Mouse (Mus musculus): ENCODE data around the gene Cntnap5a.
A peak's percentile ranks its signal among the peaks of the same experiment; 100 is the strongest.

Gene Cntnap5a

DNA sequence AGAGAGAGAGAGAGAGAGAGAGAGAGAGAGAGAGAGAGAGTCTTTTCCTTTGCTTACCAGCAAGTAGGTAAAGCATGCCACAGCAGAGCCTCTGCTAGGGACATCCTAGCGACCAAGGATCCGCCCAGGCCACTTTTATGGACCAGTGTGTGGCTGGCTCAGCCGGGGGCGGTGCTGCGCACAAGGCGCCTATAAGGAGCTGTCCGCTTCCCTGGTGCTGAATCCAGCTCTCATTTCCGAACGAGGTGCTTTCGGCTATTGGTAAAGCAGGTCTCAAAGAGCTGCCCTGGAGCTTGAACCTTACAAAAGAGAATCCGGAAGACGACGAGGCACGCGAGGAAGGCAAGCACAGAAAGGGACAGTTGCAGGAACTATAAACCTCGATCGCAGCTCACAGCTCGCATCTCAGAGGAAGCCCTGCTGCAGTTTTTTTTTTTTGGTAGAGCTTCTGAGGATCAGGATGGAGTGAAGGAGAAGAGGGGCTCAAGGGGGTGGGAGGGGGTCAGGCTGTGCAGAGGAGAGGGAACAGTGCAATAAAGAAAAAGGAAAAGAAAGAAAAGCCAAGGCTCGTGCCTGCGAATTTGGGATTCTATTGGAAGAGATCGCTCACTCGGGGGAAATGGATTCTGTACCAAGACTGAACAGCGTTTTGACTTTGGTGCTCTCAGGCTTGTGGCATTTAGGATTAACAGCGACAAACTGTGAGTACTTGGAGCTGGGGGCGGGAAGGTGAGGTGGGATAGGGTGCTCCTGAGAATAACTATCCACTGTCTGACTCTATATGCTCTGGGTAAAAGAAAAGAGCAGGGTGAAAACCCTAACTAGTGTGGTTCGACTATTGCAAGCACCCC is at the start of gene Cntnap5a:
Gene Cntnap5a, plus strand, starts transcription at position 239 of the 851 bp plus-strand sequence.
- no peak for DNase-seq (ENCODE audit: low read depth, low spot score)

DNA sequence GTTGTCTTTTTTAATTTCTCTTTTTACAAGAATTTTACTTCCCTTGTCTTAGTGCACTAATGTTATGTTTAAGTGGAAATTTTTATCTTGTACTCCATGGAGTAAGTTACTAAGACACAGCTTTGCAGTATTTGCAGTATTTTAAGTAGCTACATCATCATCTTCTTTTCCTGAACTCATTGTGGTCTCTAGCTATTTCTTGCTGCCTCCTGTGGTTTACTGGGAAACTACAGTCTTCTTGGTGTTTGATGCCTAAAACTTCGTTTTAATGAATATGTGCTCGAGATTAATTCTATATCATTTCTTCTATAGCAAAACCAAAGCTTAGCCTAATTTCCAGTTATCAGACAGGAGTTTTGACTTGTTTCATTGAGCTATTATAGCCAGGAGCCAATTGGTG is 37.6 kb upstream of the Cntnap5a start:
- no peak for DNase-seq (ENCODE audit: low read depth, low spot score)

DNA sequence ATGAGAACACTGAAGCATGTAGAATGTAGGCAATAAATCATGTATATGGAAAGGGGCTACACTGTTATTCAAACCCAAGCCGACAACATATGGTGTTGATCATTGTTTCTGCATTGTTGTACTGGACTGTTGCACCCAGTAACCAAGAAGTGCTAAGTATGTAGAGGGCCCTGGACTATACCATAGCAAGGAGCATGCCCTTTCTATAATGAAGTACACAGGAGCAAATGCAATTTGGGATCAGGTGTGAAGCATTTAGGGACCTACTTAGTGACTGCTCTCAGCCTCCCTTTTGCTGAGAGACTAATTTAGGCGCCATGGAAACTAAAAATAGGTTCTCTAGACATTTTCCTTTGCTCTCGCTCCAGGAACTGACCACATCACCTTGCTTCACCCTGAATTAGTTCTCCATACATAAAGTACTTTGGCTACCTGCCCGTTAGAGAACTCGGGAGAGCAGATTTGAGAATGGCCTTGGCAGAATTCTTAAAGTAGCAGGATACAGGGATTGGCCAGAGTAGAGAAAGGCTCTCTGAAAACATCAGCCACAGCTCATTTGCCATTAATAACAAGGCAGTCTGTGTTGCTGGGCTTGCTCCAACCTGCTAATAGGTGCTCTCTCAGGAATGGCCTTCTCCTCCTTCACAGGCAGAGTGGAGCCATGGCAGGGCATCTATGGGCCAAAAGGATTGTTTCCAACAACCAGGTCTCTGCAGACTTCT is 26.1 kb upstream of the Cntnap5a start:
- no peak for DNase-seq (ENCODE audit: low read depth, low spot score)

DNA sequence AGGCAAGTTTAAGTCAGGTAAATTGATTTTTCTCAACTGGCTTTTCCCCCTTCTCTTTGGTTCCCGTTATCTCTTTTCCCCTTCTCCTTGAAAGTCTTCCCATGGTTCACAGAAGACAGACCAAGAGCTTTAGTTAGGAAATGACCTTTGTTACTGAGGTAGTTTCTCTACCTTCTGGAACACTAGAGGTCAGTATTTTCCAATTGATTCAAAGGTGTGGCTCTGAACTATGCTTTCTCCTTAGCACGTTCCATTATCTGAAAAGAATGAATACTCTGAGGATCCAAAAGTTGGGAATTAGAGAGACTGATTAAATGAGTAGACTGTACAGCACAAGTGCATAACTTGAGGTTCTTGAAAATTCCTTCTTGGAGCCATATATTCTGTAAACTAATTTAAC is 1.9 kb downstream of the Cntnap5a start:
- no peak for DNase-seq (ENCODE audit: low read depth, low spot score)

DNA sequence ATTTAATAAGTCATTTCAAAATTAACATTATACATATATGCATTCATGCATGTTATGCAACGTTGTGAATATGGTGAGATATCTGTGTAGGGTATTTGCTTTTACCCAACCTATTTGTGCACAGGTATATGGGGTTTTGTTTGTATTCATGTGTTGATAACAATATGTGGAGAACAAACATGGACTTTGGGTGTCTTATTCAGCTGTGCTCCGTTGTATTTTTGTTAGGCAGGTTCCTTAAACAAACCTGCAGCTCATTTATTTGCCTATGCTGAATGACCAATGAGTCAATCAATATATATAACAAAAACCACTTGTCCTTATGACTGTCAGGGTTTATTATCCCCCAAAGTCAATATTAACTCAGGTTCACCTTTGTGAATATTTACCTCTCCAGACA is 15.2 kb downstream of the Cntnap5a start:
- no peak for DNase-seq (ENCODE audit: low read depth, low spot score)

DNA sequence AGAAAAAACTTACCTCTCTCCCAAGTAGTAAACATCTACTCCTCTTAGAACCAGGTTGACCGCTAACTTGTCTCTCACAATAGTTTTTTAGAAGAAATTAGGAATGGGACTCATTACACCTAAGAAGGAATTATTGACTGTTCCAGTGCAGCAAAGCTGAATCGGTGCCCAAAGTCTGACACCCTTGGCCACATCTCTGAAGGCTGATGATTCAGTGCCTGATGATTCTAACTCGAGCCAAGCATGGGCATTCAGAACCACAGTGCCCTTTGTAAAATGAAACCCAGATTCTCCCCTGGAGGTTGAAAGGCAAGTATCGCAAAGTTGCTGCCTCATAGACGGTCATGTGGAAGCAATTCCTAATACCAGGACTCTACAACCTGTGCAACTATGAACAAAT is 58.0 kb downstream of the Cntnap5a start:
- DNase-seq (ENCODE audit: low read depth, low spot score) = no peak

DNA sequence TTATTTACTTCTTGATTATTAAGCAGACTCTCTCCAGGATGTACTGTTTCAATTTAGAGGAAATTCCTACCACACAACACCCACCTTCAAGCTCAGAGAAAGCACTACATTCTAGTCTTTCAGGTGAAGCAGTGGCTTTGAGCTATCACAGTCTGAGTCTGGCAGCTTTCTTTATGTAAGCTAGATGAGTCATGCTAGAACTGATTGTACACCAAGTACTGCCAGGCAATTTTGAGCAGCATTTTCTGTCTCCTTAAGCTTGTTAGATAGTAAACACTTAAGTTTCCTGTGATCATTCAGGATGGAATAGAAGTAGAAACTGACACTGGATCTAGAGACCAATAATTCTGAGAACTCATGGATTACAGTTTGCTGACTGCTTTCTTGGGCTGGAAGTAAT is 61.0 kb downstream of the Cntnap5a start:
- no peak for DNase-seq (ENCODE audit: low read depth, low spot score)

DNA sequence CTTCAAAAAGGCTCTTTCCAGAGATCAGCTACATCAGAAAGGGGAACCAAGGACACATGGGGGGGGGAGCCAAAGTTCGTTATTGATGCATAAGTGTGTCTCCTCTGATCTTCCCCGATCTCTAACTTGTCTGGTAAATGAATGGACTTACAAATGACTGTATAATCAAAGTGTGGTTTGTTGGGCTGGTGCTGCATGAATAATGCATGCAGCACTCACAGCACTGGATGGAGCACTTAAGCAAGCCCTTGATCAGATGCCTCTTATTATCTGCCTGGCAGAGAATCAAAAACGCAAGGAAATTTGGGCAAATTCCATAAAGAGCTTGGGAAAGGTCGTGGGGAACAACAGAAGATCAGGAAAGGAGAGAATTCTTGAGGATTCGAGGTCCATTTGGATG is 100.2 kb downstream of the Cntnap5a start:
- DNase-seq (ENCODE audit: low read depth, low spot score) = no peak

DNA sequence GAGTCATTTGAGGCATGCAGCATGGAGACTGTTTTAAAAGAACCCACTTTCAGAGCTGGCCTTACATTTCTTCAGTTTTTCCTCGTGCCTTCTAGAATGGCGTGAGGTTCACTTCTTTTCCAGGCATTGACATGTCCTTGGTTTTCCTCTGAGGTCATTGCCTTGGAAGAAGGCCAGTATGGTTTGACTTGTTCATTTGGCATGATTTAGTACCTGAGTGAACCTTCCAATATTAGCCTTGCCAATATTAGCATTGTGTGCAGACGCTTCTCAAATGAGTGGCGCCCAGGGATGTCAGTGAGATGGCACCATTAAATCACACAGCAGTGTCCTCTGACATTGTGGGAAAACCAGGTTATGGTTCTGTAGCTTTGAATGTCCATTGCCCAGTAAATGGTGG is 158.0 kb downstream of the Cntnap5a start:
- DNase-seq (ENCODE audit: low read depth, low spot score) = no peak

DNA sequence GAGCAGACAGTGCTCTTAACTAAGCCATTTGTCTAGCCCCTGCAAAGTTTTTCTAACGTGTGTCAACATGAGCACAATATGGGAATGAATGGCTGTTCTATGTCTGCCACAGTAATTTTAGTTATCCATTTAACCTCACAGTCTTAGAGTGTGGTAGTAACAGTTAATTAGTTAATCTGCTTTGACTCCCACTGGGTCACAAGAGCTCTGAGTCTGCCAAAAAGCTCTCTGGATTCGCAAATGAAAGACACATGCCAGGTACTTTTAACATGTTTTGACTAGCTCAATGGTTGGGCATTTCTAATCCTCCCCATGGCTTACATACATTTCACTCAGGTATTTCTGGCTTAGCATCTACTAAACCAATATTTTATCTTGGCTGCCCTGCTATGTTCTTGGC is 163.0 kb downstream of the Cntnap5a start:
- no peak for DNase-seq (ENCODE audit: low read depth, low spot score)

DNA sequence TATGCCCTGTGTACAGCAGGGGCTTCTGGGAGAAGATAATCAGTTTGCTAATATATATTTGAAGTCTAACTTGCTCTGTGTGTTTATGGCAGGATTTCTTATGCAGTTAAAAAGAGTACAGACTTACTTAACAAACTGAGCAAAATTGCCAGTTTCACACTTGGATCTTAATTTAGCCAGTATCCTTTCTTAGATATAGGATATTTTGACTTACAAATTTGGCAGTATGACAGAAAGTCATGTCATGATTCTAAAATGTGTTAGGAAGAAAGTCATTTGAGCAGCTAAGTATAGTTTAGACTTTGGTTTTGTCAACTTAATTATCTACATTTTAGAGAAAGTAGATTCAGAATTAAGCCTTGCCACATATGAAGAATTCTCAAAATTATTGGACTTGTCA is 167.7 kb downstream of the Cntnap5a start:
- DNase-seq (ENCODE audit: low read depth, low spot score) = no peak

DNA sequence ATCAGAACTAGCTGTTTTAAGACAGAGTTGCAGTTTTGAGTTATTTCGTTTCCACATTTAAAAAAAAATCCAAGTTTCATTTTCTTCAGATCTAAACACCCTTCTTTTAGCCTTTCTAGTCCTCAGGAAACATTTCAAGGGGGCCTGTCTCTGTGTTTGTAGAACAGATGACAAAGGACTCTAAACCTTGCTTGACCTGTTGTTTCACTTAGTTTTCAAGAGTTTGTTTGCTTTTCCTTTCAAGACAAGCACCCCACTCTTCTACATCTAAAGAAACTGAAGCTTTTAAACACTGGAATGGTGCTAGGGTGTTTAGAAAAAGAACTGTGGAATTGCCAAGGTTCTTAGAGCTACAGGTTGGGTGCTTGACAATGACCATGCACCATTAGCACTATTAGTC is 233.8 kb downstream of the Cntnap5a start:
- DNase-seq (ENCODE audit: low read depth, low spot score) = no peak

DNA sequence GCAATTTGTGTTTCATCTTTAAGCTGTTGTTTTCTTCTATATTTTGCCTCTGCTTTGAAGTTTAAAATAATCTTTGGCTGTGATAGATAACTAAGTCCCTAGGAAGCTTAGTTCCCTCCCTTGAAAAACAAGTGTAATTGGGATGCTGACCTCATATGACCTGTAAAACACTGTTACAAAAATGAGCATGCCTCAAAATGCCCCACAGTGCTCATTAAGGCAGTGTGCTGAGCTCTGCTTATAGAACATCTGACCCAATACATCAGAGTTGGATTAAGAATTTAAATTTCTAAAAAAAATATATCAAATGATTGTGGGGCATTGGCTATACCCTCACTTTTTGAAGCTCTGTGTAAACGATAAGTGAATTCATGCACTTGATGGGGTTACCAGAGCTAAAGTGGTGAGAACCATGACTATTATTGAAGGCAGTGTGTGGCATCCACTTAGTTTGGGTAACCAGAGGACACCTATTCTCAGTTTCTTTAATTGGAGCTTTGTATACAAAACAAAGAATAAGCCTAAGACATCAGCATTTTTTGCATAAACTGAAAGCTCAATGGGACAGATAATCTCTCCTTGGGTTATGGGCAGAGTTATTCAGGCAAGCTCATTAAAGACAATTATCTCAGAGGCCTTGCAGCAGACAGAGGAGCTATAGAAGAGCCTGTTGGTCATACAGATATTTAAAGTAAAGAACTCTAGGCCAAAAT is 241.6 kb downstream of the Cntnap5a start:
- no peak for DNase-seq (ENCODE audit: low read depth, low spot score)

DNA sequence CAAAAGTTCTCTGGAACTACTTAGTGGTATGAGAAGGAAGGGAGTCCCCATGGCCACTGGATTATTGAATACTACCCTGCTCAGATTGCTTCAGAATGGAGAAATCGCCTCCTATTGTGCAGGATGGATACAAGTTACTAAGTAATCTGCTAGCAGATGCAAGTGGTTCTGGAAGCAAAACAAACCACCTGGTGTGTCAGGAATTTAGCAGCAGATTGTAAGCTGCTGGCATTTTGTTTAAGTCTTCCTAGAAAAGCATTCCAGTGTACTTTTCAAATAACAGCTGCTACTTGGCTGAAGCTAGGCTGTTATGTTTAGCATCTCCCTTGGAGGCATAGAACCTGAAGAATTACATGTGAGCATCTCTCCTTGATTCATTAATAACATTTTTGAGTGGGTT is 247.5 kb downstream of the Cntnap5a start:
- no peak for DNase-seq (ENCODE audit: low read depth, low spot score)

DNA sequence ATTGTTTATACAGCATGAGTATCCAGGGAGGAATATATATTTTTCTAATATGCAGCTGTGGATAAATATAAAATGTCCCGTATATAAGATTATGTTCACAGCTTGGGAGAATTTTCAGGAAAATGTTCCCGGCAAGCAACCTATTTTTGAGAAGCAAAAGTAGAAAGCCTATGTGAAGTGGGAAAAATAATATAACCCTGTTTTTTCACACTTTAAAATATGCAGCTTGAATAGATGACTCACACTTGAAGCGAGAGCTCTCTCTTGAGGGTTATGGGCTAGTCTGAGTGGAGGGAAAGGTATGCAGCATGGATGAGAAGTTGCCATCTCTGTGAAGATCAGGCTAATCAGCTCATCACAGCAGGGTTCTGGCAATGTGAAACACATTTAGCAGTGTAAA is 261.3 kb downstream of the Cntnap5a start:
- no peak for DNase-seq (ENCODE audit: low read depth, low spot score)

DNA sequence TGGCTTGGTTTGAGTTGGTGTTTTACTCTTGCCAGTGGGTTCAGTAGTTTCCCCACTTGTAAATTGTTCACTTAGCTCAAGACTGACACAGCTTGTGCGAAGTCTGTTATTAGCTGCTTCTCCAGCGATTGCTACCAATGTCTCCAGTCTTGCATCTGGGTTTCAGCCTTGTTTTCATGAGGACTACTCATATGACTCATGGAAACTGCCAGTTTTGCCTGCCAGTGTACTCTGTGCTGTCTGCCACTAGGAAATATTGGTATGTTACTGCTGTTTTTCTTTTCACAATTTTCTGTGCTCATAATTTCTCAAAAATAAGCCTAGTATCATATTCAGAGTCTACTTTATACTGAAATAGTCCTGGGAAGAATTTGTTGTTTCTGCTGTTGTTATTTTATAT is 272.0 kb downstream of the Cntnap5a start:
- no peak for DNase-seq (ENCODE audit: low read depth, low spot score)

DNA sequence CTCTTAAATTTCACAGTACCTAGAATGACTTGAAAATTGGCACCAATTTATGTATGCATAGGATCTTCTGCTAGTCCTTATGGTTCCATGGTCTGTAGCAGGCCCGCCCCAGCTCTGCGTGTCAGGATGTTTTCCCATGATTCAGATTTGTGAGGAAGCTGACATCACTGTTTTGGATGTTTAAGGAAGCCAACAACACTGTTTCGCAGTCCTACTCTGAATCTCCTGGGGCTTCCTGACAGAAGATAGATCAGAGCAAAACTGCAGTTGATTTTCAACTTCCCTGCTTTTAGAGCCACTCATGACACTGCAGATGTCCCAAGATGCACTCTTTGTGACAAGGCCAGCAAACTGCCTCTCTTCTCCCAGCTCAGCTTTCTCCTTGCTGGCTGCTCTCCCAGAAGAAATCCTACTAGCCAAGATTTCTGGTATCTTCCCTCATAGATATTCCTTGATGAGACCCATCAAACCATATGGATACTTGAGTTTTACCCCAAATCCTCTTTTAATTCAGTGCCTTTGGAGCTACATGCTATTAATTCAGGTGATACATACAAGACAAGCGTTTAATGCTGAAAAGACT is 280.5 kb downstream of the Cntnap5a start:
- peak; percentile 44 for DNase-seq (ENCODE audit: low read depth, low spot score)

DNA sequence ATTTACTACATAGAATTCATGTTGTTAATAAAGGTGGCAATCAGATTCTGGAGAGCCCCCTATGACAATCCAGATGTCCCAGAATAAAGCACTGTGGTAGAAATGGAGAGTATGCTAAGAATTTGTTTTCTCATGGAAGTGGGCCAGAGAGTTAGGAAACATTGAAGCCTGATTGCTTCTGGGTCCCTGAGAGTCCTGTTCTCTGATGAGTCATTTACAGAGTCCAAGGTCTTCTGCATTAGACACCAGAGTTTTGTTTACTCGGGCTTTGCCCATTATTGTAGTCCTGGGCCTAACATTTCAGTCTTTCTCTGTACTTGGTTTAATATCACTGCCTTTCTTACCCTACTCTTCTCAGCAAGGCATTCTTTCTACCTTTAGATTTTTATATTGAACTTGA is 305.6 kb downstream of the Cntnap5a start:
- DNase-seq (ENCODE audit: low read depth, low spot score) = peak; percentile 9

DNA sequence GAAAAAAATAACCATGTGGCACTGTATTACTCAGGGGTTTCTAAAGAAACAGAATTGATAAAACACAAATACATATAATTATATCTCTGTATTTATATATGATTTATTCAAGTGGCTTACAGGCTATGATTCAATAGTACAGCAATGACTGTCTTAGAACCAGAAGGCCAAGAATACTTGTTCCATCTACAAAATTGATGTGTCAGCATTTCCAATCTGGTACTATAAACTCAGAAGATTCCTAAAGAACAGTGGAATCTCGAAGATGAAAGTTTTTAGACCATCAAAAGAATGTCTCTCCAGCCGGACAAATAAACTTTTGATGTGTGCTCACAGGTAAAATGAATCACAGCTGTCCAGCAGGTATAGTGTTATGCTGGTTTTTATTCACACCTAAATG is 331.2 kb downstream of the Cntnap5a start:
- DNase-seq (ENCODE audit: low read depth, low spot score) = no peak

DNA sequence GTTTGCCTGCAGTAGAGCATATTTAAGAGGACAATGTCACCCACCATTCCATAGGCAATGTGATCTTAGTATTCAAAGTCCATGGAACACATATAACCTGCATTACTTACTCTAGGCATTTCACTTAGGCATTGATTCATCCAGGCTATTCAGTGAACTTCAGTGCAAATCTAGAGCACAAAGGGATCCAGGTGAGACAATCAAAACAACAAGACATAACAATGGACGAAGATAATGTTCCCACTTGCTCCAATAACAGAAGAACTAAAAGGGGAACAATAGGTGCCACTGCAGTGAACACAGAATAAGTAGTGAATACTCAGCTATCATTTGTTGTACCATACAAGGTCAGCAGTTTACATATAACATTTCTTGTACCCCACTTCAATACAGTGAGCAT is 345.1 kb downstream of the Cntnap5a start:
- no peak for DNase-seq (ENCODE audit: low read depth, low spot score)

DNA sequence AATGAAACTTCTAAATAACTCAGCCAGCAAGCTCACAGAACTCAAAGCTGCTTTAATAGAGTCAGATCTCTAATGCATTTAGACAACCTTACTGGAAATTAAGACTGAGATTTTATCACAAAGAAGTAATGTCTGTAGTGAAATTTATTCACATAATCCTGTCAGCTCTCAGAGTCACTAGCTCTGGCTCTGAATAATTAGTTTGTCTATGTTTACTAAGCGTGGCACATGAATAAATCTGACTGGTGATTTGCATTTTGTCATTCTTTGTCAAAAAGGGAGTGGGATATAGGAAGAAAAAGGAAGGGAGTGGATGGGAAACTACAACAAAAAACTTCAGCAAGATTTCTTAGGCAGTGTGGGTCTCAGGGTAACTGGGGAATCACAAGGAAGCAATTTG is 351.3 kb downstream of the Cntnap5a start:
- DNase-seq (ENCODE audit: low read depth, low spot score) = no peak

DNA sequence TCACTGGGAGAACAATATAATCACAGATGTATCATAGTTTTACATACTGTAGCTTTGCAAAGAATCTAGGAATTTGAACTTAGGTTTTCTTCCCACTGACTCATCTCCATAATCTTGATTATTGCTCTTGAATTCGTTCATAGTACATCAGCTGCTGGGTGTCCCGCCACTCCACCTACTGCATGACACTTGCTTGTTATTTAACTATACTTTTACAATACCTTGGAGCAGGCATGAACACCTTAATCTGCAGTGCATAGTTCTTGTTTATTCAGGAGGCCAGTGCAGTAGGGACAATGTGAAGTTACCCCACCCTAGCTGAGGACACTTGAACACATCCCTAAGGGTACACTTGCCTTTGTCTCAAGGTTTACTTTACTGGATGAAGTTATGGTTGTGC is 352.3 kb downstream of the Cntnap5a start:
- no peak for DNase-seq (ENCODE audit: low read depth, low spot score)
